Mouse (Mus musculus): Measurements from ENCODE around the gene Eloa.

DNA sequence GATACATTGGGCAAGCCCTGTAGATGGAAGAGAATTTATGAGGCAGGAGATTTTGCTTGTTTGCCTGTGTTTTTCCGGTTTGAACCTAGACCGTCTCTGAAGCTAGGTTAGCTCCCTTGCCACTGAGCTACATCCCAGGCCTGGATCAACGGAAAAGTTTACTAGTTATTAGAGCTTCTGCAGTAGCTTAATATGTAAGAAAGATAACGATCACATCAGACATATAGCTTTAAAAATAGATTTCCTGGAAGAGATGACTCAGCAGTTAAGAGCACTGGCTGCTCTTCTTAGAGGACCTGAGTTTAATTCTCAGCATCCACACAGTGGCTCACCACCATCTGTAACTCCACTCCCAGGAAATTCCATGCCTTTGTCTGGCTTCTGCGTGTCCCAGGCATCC lies 7.1 kb upstream of the Eloa start:
- no peak for TF ChIP-seq CTCF (IDR thresholded peaks at IDR 0.05; ENCODE audit: low read depth)
- no peak for TF ChIP-seq EP300 (IDR thresholded peaks at IDR 0.05; ENCODE audit: low read depth)

All from heart, postnatal 0 days (tissue).